Mouse (Mus musculus): ENCODE results near the gene Ager.

The Ager gene

DNA sequence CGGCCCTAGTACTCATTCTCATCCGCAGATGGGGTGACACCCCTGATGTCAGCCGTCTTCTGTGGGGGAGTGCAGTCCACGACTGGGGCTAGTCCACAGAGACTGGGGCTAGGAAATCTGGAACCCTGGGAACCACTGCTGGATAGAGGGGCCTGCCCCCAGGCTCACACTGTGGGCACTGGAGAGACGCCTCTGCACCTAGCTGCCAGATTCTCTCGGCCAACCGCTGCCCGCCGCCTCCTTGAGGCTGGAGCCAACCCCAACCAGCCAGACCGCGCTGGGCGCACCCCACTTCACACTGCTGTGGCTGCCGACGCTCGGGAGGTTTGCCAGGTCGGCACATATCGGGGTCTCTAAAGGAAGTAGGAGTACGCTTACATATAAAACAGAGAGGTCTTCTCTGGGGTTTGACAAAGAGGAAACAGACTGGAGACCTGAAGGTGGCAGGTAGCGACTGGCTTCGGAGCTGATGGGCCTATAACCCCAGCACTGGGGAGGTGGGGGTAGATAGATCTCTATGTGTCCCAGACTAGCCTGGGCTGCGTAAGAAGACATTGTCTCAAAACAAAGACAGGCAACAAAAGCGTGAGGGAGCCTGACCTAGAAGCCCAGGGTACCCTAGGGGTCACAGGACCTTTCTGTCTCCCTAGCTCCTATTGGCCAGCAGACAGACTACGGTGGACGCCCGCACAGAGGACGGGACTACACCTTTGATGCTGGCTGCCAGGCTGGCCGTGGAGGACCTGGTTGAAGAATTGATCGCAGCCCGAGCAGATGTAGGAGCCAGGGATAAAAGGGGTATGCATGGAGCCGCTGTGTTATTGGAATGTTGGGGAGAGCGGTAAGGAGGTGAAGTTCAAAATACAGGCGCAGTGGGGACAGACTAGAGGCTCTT, 11.5 kb upstream of the Ager start:
- no peak for DNase-seq (ENCODE audit: low spot score)

GRCm38 (mm10) chr17:34586796-34587422, 10.8 kb upstream of the Ager start:
- DNase-seq (ENCODE audit: low spot score) = peak; percentile 52

DNA sequence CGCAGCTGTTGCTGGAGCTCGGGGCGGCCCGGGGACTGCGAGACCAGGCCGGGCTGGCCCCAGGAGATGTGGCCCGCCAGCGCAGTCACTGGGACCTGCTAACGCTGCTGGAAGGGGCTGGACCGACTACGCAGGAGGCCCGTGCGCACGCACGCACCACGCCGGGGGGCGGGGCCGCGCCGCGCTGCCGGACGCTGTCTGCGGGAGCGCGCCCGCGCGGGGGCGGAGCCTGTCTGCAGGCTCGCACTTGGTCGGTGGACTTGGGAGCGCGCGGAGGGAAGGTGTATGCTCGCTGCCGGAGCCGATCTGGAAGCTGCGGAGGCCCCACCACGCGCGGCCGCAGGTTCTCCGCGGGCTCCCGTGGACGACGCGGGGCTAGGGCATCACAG, 10.2 kb upstream of the Ager start:
- peak; percentile 95 for DNase-seq (ENCODE audit: low spot score)

DNA sequence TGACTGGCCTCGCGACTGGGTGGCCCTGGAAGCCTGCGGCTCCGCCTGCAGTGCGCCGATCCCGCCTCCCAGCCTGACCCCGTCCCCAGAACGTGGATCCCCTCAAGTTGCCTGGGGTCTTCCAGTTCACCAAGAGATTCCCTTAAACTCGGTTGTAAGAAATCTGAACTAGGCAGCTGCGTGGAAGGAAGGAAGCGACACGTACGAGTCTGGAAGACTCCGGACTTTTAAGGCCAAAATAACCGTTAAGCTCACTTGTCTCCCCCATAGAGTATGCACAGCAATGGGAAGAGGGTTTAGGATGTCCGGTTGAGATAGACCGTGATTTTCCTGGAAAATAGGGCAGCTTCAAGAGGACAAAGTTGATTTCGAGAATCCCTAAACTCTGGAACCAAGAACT, 9.8 kb upstream of the Ager start:
- no peak for DNase-seq (ENCODE audit: low spot score)

GRCm38 (mm10) chr17:34588767-34589166, 8.9 kb upstream of the Ager start:
- DNase-seq (ENCODE audit: low spot score) = no peak

DNA sequence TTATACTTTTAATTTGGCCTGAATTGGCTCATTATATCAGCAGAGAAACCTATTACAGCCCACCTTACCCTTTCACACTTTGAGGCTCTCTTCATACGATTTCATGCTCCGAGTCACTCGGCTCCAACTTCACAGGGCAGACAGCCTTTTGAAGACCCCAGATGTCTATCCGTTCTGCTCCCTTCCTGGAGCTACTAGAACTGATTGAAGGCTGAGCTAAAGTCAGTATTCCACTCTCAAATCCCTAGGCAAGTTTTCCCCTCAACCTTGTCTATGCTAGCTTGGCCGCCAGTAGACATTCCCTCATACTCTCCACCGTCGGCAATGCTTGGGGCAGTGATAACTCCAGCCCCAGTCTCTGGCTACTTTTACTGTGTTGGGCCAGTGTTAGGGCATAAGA, 8.5 kb upstream of the Ager start:
- no peak for DNase-seq (ENCODE audit: low spot score)

DNA sequence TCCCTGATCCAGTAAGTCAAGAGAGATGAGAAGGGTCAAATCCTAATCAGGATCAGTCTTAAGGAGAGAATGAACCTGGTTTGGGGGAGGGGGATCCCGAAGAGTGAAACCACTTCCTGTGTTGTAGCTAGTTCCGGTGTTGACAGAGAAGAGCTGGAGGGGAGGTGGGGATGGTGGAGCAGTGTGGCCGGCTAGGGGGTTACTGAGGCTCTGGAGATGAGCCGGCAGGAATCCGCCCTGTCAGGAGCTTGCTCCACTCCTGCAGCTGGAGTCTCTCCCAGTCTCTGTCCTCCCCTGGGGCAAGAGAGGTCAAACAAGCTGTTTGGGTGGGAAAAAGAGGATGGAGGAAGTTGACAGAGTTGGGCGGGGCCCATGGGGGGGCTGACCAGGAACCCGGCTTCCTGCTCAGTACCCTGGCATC, 8.0 kb upstream of the Ager start, which contains the start of gene Gpsm3:
TSS of gene Gpsm3 (plus strand) at position 126 of the 421 bp plus-strand sequence.
- no peak for DNase-seq (ENCODE audit: low spot score)

DNA sequence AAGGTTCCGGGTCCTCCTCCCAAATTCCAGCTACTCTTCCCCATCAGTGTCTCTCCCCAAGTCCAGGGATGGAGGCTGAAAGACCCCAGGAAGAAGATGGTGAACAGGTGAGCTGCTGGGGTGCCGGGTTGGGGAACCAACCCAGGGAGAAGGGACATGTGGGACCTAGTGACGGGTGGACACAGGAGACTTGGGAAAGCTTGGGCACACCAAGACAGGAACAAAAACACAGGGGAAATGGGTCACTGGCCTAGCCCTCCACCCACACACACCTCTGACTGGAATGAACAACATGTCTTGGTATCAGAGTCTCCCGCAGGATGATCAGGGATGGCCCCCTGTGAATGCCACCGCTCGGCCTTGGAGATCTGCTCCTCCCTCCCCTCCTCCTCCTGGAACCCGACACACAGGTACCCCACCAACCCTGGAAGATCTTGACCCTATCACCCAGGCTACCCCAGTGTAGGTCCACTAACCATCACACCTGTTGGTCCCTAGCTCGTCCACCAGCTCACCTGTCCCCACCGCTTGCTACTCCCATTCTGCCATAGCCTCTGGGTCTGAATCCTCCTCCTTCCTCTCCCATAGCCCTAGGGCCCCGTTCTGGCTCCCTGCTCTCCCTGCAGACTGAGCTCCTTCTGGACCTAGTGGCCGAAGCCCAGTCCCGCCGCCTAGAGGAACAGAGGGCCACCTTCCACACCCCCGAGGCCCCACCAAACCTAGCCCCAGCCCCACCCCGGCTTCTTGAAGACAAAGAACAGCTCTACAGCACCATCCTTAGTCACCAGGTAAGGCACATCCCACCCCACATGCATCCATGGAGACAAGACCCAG, 7.3 kb upstream of the Ager start:
- no peak for DNase-seq (ENCODE audit: low spot score)

GRCm38 (mm10) chr17:34591029-34591993, 6.4 kb upstream of the Ager start, which contains the start of gene Pbx2:
Gene Pbx2, plus strand, starts transcription at chr17:34591266.
- no peak for DNase-seq (ENCODE audit: low spot score)

GRCm38 (mm10) chr17:34591994-34592375, 5.7 kb upstream of the Ager start:
- peak; percentile 73 for DNase-seq (ENCODE audit: low spot score)

GRCm38 (mm10) chr17:34592581-34593549, 4.8 kb upstream of the Ager start:
- no peak for DNase-seq (ENCODE audit: low spot score)

- DNase-seq (ENCODE audit: low spot score) = no peak
Observed at GRCm38 (mm10) chr17:34593752-34594525, 3.7 kb upstream of the Ager start.

DNA sequence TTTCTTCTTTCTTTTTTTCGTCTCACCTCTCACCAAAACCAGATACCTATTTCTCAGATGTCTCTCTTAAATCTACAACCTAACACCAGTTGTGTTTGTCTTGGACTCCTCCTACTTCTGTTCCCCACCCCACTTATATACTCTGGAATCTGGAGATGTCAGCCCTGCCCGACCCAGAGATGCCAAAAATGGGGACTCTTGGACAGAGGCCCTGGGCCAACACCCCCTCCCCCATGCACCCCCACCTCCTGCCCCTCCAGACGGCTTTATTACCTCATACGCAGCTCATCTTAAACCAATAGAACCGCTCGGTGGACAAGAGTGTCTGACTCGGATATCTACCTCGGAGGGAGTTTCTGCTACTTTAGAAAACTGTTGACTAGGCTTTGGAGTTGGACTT, 1.6 kb upstream of the Ager start:
- DNase-seq (ENCODE audit: low spot score) = no peak

DNA sequence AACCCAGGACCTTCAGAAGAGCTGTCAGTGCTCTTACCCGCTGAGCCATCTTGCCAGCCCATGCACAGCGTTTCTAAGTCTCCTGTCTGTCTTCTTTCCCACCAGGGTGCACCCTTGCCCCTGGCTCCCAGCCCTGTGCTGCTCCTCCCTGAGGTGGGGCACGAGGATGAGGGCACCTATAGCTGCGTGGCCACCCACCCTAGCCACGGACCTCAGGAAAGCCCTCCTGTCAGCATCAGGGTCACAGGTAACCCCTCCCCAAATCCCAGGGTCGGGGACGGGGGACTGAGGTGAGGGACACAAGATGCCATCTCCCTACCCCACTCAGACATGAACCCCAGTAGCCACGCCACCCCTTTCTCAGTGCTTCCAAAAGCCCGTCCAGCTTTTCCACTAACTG, 2.2 kb downstream of the Ager start:
- no peak for DNase-seq (ENCODE audit: low spot score)

DNA sequence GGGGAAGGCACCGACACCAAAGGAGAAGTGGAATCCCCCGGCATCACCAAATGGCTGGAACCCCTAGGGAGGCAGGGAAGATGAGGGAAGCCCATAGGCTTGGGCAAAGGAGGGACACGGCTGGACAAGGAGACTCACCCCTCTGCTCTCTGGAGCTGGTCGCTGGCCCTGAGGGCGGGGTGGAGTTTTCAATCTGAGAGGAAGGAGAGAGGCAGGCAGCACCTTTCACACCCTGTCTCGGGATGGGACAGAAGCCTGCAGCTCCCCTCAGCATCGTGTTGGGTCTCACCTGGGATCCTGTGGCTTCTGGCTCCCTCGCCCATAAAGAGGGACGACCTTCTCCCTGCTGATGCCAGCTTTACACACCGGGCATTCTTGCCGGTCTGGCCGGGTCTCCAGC, 4.1 kb downstream of the Ager start:
- DNase-seq (ENCODE audit: low spot score) = no peak

DNA sequence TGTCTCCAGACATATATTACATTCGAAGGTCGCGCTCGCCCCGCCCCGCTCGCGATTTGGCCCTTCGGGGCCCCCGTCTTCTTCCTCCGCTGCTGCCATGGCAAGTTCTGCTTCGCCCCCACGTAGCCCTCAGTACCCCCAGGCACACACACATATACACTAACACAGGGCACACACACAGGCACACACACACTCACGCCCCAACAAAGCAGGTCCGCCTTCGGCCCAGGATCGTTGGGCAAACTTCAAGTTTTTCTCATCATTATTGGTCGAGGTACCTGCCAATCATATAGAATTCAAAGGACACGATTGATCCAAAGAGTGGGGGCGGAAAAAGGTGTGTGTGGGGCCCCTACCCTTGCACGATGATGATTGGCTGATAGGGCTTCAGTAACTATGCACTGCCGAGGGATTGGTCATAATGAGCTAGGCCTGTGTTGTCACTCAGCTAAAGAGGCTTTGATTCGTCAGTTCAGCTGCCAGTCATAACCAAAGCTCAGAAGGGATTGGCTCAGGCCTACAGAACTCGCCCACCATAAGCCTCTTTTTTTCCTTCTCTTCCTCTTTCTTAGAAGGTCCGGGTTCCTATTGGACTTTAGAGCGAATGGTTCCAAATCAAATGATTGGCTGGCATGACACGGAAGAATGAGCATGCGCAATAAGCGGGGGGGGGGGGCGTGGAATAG, 5.9 kb downstream of the Ager start, which contains the start of gene Rnf5:
TSS of gene Rnf5 (minus strand) at position 316 of the 686 bp plus-strand sequence.
- DNase-seq (ENCODE audit: low spot score) = peak; percentile 97

DNA sequence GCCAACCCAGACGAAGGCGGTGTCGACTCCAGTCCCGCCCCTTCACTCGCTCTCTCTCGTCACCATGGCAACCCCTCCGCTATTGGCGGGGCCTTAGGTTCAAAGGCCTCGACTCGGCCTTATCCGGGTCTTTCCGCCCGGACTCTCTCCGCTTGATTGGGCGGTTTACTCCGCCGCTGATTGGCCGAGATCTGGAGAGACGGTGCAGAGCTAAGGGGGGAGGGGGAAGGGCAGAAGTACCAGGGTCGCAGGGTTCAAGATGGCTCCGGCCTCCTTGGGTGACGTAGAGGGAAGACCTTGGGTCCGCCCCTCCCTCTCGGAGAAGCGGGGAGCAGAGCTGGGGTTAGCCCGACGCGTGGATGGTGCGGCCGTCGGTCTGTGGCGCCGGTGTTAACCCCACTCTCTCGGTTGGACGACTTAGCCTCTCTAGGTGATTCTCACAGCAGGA, 6.4 kb downstream of the Ager start, which contains the start of gene Agpat1:
TSS of gene Agpat1 (plus strand) at position 202 of the 448 bp plus-strand sequence.
- peak; percentile 98 for DNase-seq (ENCODE audit: low spot score)

- no peak for DNase-seq (ENCODE audit: low spot score)
Observed at GRCm38 (mm10) chr17:34604511-34605237, 7.0 kb downstream of the Ager start.

Measured in ovary, postnatal 10 days (tissue).